Mouse (Mus musculus): ENCODE measurements at regions not wholly inside any gene's neighbourhood (a gene's known extent, or its start where the extent isn't known, plus 50 kb on each side); places are given as distances from the start of the nearest gene placed in this dataset.
A peak's percentile ranks its signal among the peaks of the same experiment; 100 is the strongest.

- no peak for DNase-seq (ENCODE audit: low read depth, low spot score)
Measured at GRCm38 (mm10) chr11:18581997-18582780, 436.6 kb downstream of the Meis1 start.

- DNase-seq (ENCODE audit: low read depth, low spot score), result no peak
Measured at GRCm38 (mm10) chr11:18581078-18581800, 437.5 kb downstream of the Meis1 start.

GRCm38 (mm10) chr11:18571557-18572209 lies 447.1 kb downstream of the Meis1 start:
- no peak for DNase-seq (ENCODE audit: low read depth, low spot score)

- DNase-seq (ENCODE audit: low read depth, low spot score), result no peak
Measured at GRCm38 (mm10) chr11:18563011-18563410, 455.8 kb downstream of the Meis1 start.

- no peak for DNase-seq (ENCODE audit: low read depth, low spot score)
Measured at GRCm38 (mm10) chr11:18558665-18559064, 460.1 kb downstream of the Meis1 start.

- DNase-seq (ENCODE audit: low read depth, low spot score), result no peak
Measured at GRCm38 (mm10) chr11:18535592-18535857, 483.3 kb downstream of the Meis1 start.

- DNase-seq (ENCODE audit: low read depth, low spot score), result peak; percentile 9
Measured at GRCm38 (mm10) chr11:18534807-18535591, 483.8 kb downstream of the Meis1 start.

- peak; percentile 16 for DNase-seq (ENCODE audit: low read depth, low spot score)
Measured at GRCm38 (mm10) chr11:18531264-18532110, 487.3 kb downstream of the Meis1 start.

- DNase-seq (ENCODE audit: low read depth, low spot score), result no peak
Measured at GRCm38 (mm10) chr11:18528568-18528967, 490.2 kb downstream of the Meis1 start.

GRCm38 (mm10) chr11:18495108-18495757 lies 523.6 kb downstream of the Meis1 start:
- no peak for DNase-seq (ENCODE audit: low read depth, low spot score)

- peak; percentile 50 for DNase-seq (ENCODE audit: low read depth, low spot score)
Measured at GRCm38 (mm10) chr11:18493981-18494380, 524.8 kb downstream of the Meis1 start.

- peak; percentile 94 for DNase-seq (ENCODE audit: low read depth, low spot score)
Measured at GRCm38 (mm10) chr11:18493086-18493485, 525.7 kb downstream of the Meis1 start.

- no peak for DNase-seq (ENCODE audit: low read depth, low spot score)
Measured at GRCm38 (mm10) chr11:18489517-18490256, 529.1 kb downstream of the Meis1 start.

GRCm38 (mm10) chr11:18478841-18479240 lies 525.2 kb upstream of the Etaa1 start:
- no peak for DNase-seq (ENCODE audit: low read depth, low spot score)

- peak; percentile 10 for DNase-seq (ENCODE audit: low read depth, low spot score)
Measured at GRCm38 (mm10) chr11:18451271-18451670, 497.6 kb upstream of the Etaa1 start.

- DNase-seq (ENCODE audit: low read depth, low spot score), result no peak
Measured at GRCm38 (mm10) chr11:18448879-18449278, 495.2 kb upstream of the Etaa1 start.

- DNase-seq (ENCODE audit: low read depth, low spot score), result no peak
Measured at GRCm38 (mm10) chr11:18444600-18444999, 490.9 kb upstream of the Etaa1 start.

- DNase-seq (ENCODE audit: low read depth, low spot score), result no peak
Measured at GRCm38 (mm10) chr11:18444101-18444500, 490.4 kb upstream of the Etaa1 start.

- DNase-seq (ENCODE audit: low read depth, low spot score), result no peak
Measured at GRCm38 (mm10) chr11:18443156-18443555, 489.5 kb upstream of the Etaa1 start.

Data from 3T3-L1 (cell line).